Mouse (Mus musculus) kidney, adult 2 months (tissue): ENCODE measurements around the gene Swi5.

Experiments
- CTCF ChIP-seq: fragments of 200-500 bp; conservative IDR thresholded peaks from 2 replicates; pipeline ENCODE4 v1.5.1; 2011; ENCODE audit warnings: low read depth, mild to moderate bottlenecking, control low read depth, low read length, moderate library complexity, mixed read lengths; ENCODE audit not compliant: insufficient read depth, insufficient read length
- POLR2A ChIP-seq: fragments of 200-500 bp; IDR thresholded peaks from one replicate; pipeline ENCODE4 v1.6.1; 2011; ENCODE audit warnings: low read depth, low read length, control low read depth

DNA sequence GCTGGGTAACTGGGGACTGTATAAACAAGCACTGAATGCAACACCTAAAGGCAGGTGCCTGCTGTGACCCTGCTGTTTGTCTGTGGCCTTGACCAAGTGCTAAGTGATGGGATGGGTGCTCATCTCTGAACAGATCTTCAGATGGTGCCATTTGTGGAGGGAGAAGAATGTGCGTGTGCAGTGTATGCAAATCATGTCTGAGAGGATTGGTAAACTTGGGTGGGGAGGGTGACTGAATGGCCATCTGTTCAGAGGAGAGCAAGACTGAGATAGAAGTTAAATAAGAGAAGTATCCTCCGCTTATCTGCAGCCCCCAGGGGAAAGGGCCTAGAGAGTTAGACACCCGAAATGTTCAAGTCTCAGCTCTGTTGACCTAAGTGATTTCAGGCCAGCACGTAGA is 11.6 kb upstream of the Swi5 start:
- TF ChIP-seq CTCF (no peak), POLR2A (no peak)
